Mouse (Mus musculus) urinary bladder, postnatal 25 days (tissue): Measurements from ENCODE around the gene Trim62.

ENCODE experiments used
- DNase-seq: peaks from one replicate; pipeline ENCODE4 v3.0.0; 2022; ENCODE audit warnings: low spot score

The Trim62 gene

GRCm38 (mm10) chr4:128959676-128960075, 76.3 kb downstream of the Trim62 start:
- no peak for DNase-seq
